Mouse (Mus musculus) intestine, embryonic 14.5 days (tissue): ENCODE measurements around the gene Ang. TPM values are rescaled to one million over a fixed set of nuclear protein-coding genes. Genes with fewer than 3 reads are reported as not detected.

Experiments used
- ATAC-seq: fragments of 200-750 bp; cut with Nextera tagmentation; replicated peaks from 2 replicates; pipeline ENCODE4 v1.8.0; 2017; ENCODE audit warnings: low read depth, moderate number of reproducible peaks, moderate TSS enrichment, moderate library complexity; ENCODE audit not compliant: low FRiP score, low TSS enrichment
- DNase-seq: peaks from one replicate; pipeline ENCODE4 v3.0.0-alpha.2; 2018; ENCODE audit warnings: low spot score
- H3K27ac ChIP-seq: fragments of 300-500 bp; sonication (generic); 2 replicates; pipeline ENCODE4 v1.5.1; 2014; ENCODE audit warnings: low read depth, mild to moderate bottlenecking, control low read depth
- H3K27me3 ChIP-seq: fragments of 300-500 bp; sonication (generic); replicated peaks from 2 replicates; pipeline ENCODE4 v1.6.1; 2014; ENCODE audit warnings: low read length, control low read depth; ENCODE audit not compliant: control insufficient read depth, insufficient read depth
- H3K36me3 ChIP-seq: fragments of 300-500 bp; sonication (generic); 2 replicates; pipeline ENCODE4 v1.6.1; 2014; ENCODE audit warnings: low read length, control low read depth; ENCODE audit not compliant: control insufficient read depth, insufficient read depth
- H3K4me1 ChIP-seq: fragments of 300-500 bp; sonication (generic); replicated peaks from 2 replicates; pipeline ENCODE4 v1.6.1; 2014; ENCODE audit warnings: low read length, control low read depth, mixed read lengths; ENCODE audit not compliant: control insufficient read depth, insufficient read depth
- H3K4me2 ChIP-seq: fragments of 300-500 bp; sonication (generic); 2 replicates; pipeline ENCODE4 v1.6.1; 2014; ENCODE audit warnings: low read length
- H3K4me3 ChIP-seq: fragments of 300-500 bp; sonication (generic); 2 replicates; pipeline ENCODE4 v1.5.1; 2014; ENCODE audit warnings: low read depth, low read length, control low read depth, mixed read lengths
- H3K9ac ChIP-seq: fragments of 300-500 bp; sonication (generic); 2 replicates; pipeline ENCODE4 v1.6.1; 2014; ENCODE audit warnings: mild to moderate bottlenecking, low read length
- H3K9me3 ChIP-seq: fragments of 300-500 bp; sonication (generic); 2 replicates; pipeline ENCODE4 v1.6.1; 2016; ENCODE audit warnings: low read length, control low read depth; ENCODE audit not compliant: control insufficient read depth
- WGBS: fragments of 180-500 bp; shearing (Covaris S2); extraction: QIAGEN DNeasy Blood & Tissue Kit; methylation state at CpG from one replicate; pipeline ENCODE4 v1.1.7; 2014; 5-methylcytosine and 5-hydroxymethylcytosine counted together
- polyA plus RNA-seq: library from polyadenylated mRNA; unstranded; fragments of >200 nt; fragmentation: Nextera tagmentation; extraction: Ambion mirVana; gene quantifications from 2 replicates; pipeline ENCODE4 v1.2.1, GENCODE M21; 2014

Ang gene
- polyA plus RNA-seq: 34.0 and 38.6 TPM in 2 replicates

DNA sequence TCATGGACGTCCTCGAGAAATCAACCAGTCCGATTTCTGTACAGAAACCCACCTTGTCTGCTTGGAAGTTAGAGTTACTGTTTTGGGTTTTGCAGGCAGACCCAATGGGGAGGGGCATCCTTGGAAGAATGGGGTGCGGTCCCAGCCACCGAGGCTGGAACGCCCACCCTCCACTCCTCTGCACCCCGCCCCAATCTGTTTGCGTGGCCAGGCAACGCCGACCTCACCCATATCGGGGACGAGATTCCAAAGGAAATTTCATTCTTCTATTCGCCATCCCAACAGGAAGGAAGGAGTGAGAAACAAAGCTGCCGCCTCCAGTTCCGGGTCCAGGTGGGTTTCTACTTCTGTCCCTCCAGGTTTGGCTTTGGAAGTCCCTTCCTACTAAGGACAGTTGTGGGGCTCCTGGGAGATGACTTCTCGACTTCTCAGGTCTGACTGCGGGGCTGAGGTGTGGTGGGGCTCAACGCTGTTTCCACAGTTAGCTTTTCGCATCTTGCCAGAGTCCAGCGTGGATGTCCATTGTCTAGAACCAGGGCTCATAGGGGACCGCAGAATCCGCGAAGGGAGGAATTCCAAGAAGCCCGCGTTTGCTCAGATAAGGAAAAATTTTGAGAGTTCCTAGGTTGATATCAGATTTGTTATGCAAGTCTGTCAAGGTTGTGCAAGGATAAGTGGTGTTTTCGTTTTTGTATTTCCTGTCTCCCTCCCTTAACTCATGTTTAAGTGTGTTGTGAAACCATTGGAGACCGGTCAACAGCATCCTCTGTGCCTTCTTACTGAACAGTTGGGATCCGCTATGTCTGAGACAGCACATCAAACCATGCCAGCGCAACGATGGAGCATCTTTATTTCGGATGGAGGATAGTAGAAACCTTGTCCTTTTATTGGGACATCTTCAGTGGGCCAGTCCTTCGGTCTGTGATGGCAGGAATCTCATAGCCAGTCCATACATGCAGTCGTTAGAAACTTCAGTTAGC is at the start of gene Ang, which contains the start of gene Rnase4:
Gene Ang, plus strand, starts transcription at position 230 of the 980 bp plus-strand sequence.
Gene Rnase4, plus strand, starts transcription at position 157 of the 980 bp plus-strand sequence.
- WGBS: 7% methylated on average over 33 of the region's 33 CpGs
- H3K36me3 ChIP-seq: no peaks in the 10 kb centered on the region
- no peaks in the 10 kb centered on the region for H3K27me3 ChIP-seq
- H3K27ac ChIP-seq: peak within 1 kb of the TSS; percentile 92
- H3K4me3 ChIP-seq: peak within 1 kb of the TSS; percentile 74
- peak; percentile 56 for ATAC-seq
- no peaks in the 10 kb centered on the region for H3K9me3 ChIP-seq
- H3K9ac ChIP-seq: peak within 1 kb of the TSS; percentile 68
- peak; percentile 85 for DNase-seq
- peak within 1 kb of the TSS; percentile 58 for H3K4me2 ChIP-seq
- peaks cover 2% of the 10 kb centered on the region; the same call in 1 of the 2 replicates for H3K4me1 ChIP-seq

DNA sequence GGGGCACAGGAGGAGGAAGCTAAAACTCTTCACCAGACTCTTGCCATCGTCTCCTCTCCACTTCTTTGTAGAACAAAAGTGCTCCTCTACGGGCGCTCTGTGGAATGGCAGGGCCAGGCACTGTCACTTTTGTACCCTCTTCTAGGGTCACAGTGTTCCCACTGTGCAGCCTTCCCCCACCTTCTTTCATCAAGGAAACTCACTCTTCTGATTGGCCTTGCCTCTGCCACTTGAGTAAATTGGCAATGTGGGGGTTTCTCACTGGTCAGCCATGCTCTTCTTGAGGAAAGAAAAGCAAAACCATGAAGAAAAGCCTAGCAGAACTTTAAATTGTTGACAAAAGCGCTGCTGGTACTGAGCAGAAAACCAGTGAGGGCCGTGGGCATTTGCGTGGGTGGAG is 49.2 kb upstream of the Ang start, which contains the start of gene Rnase9:
Gene Rnase9, minus strand, starts transcription at position 101 of the 400 bp plus-strand sequence.
- no peaks in the 10 kb centered on the region for H3K36me3 ChIP-seq
- no peak within 1 kb of the TSS for H3K4me2 ChIP-seq
- H3K4me3 ChIP-seq: no peak within 1 kb of the TSS
- DNase-seq (no peak), ATAC-seq (no peak)
- H3K4me1 ChIP-seq: no peaks in the 10 kb centered on the region
- no peaks in the 10 kb centered on the region for H3K9me3 ChIP-seq
- no peaks in the 10 kb centered on the region for H3K27me3 ChIP-seq
- WGBS: 77% methylated on average over 6 of the region's 6 CpGs
- no peak within 1 kb of the TSS for H3K27ac ChIP-seq
- H3K9ac ChIP-seq: no peak within 1 kb of the TSS

DNA sequence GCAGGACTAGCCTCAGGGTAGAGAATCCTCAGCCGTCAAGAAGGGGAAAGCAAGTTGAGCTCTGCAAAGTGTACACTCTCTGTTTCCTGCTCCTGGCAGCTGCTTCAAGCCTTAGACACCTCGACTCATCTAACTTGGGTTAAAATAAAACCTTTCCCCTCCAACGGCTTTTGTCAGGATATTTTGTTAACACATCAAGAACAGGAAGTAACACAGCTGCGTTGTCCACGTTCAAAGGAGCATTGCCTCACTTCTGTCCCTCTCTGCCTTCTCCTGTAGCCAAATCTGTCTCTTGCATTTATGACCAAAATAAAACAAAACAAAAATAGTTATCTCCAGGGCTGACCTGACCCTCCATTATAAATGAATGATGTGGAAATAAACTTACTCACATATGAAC is 43.1 kb upstream of the Ang start:
- no peaks in the 10 kb centered on the region for H3K27me3 ChIP-seq
- no peaks in the 10 kb centered on the region for H3K9me3 ChIP-seq
- DNase-seq (no peak), ATAC-seq (no peak)
- H3K4me3 ChIP-seq: no peak overlapping the region
- 28% methylated on average over 5 of the region's 5 CpGs for WGBS
- H3K9ac ChIP-seq: no peak overlapping the region
- H3K27ac ChIP-seq: no peak overlapping the region
- no peaks in the 10 kb centered on the region; the same call in 1 of the 2 replicates for H3K4me1 ChIP-seq
- no peak overlapping the region for H3K4me2 ChIP-seq
- no peaks in the 10 kb centered on the region for H3K36me3 ChIP-seq

DNA sequence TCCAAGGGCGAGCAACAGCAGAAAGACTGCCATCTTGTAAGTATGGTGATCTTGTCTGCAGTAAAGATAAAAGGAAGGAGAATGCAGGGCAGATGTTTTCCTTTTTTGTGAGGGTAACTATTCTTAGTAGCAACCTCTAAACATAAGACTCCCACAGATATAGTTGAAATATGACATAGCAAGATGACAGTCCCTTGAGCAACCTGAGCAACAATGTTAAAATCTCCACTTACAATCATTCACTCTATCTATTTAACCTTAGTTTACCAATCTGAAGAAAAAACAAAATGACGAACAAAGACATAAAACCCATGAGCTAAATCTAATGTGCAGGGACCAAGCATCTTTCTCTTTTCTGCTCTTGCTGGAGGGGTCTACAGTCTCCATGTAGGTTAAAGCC is 40.9 kb upstream of the Ang start, which contains the start of gene Rnase11:
Gene Rnase11, minus strand, starts transcription at position 101 of the 400 bp plus-strand sequence.
- no peaks in the 10 kb centered on the region for H3K36me3 ChIP-seq
- WGBS: 84% methylated on average over 2 of the region's 2 CpGs
- no peak within 1 kb of the TSS for H3K4me3 ChIP-seq

DNA sequence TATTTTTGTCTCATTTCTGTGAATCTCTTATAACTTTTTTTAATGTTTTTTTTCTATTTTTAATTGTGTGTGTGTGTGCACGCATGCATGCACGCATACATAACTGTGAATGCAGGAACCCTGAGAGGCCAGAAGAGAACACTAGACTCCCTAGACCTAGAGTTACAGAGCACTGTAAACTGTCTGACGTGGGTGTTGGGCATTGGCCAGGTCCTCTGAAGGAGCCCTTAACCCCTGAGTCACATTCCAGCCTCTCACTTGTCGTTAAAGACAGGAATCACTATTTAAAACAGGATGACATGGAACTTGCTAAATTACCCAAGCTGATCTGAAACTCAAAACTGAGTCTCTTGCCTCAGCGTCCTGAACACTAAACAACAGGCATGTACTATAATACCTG is 39.0 kb upstream of the Ang start:
- Histone ChIP-seq H3K9ac (no peak overlapping the region), H3K27ac (no peak overlapping the region), H3K36me3 (no peaks in the 10 kb centered on the region), H3K9me3 (no peaks in the 10 kb centered on the region), H3K4me2 (no peak overlapping the region), H3K4me3 (no peak overlapping the region), H3K27me3 (no peaks in the 10 kb centered on the region), H3K4me1 (no peaks in the 10 kb centered on the region; the same call in 1 of the 2 replicates)
- ATAC-seq: no peak
- 61% methylated on average over 5 of the region's 5 CpGs for WGBS
- no peak for DNase-seq

More for the DNA sequence above, 40.9 kb upstream of the Ang start, which contains the start of gene Rnase11:
- ATAC-seq (no peak), DNase-seq (no peak)
- no peak within 1 kb of the TSS for H3K27ac ChIP-seq
- H3K9ac ChIP-seq: no peak within 1 kb of the TSS
- no peaks in the 10 kb centered on the region for H3K27me3 ChIP-seq
- H3K4me1 ChIP-seq: no peaks in the 10 kb centered on the region; the same call in 1 of the 2 replicates
- no peak within 1 kb of the TSS for H3K4me2 ChIP-seq
- H3K9me3 ChIP-seq: no peaks in the 10 kb centered on the region

DNA sequence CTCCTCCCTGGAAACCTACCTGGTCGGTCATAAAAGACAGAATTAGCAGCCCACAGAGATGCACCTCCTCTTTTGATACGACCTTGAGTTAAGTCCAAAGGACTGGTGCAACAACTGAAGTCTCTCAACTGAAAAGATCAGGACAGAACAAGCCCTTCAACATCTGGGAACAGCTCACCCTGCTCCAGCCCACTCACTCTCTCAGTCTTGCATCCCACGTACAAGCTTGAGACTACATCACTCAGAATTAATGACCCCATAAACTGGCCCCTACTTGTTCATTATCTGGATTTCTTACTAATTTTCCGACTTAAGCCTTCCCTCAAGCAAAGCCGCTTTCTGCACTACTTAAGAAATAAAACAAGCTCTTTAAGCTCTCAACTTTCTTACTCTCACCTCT is 37.8 kb upstream of the Ang start:
- Histone ChIP-seq H3K27ac (no peak overlapping the region), H3K9me3 (no peaks in the 10 kb centered on the region), H3K4me3 (no peak overlapping the region), H3K9ac (no peak overlapping the region), H3K4me1 (no peaks in the 10 kb centered on the region; the same call in 1 of the 2 replicates), H3K27me3 (no peaks in the 10 kb centered on the region), H3K4me2 (no peak overlapping the region), H3K36me3 (no peaks in the 10 kb centered on the region)
- 58% methylated on average over 5 of the region's 5 CpGs for WGBS
- DNase-seq (no peak), ATAC-seq (no peak)

DNA sequence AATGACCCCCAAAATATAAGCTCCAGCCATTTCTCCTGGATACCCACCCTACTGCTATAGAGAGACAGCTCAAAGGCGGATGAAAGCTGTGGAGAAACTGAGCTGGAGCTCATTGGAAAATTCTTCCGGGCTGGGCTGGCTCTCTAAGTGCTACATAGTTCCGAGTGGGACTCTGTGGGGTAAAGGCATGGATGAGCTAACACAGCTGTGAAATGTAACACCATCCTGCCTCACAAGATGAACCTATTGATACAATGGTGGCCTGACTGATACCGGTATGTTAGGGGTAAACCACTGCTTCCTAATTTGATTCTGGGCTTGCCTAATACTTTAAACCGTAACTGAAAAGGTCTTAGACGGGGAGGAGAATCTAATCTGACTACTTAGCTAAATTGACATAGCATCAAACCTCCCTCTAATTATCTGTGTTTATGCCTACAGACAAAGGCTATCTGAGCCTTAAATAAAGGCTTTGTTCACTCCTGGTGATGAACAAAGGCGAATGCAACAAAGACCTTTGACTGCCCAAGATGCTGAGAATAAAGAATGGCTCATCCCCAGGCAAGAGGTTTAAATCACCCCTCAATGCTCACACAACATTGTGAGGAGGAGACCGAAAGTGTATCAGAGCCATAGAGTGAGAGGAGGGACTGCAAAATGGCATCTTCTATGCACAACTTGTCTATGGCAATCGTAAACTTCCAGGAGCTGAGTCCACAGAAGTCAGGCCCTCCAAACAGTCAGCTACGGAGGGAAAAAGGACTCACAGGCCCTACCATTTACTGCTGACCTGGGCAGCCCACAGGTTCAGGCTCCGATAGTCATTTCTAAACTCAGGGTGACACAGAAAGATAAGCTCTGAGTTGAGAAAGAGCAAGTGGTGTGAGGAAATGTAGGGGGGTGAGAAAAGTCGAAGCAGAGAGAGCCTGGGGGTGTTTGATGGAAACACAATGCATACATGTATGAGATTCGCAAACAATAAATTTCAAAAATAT is 36.4 kb upstream of the Ang start:
- no peak for ATAC-seq

DNA sequence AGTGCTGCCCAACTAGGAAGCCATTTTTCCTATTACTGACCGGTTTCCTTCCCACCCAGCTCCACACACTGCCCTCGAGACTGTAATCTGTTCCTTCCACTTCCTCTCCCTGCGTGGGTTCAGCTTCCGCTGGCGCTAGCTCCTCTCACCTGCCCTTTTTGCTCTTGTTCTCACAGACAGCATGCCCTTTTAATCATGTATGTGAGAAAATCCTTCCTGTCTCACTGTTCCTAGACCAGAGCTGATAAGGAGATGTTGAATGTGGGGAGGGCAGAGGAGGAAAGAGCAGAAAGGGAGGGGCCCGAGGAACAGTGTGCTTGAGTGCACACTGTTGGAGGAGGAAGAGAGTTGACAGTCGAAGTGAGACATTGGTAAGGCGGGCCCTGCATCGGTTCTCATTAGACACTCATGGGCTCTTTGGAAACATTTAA is 33.5 kb upstream of the Ang start, which contains the start of gene Rnase12:
Gene Rnase12, minus strand, starts transcription at position 261 of the 431 bp plus-strand sequence.
- ATAC-seq: no peak
- Histone ChIP-seq H3K4me1 (no peaks in the 10 kb centered on the region; the same call in 1 of the 2 replicates), H3K36me3 (no peaks in the 10 kb centered on the region), H3K9ac (no peak within 1 kb of the TSS), H3K9me3 (no peaks in the 10 kb centered on the region), H3K27me3 (no peaks in the 10 kb centered on the region), H3K4me3 (no peak within 1 kb of the TSS), H3K27ac (no peak within 1 kb of the TSS), H3K4me2 (no peak within 1 kb of the TSS)
- 65% methylated on average over 9 of the region's 9 CpGs for WGBS
- DNase-seq: no peak

More for the DNA sequence above, 36.4 kb upstream of the Ang start:
- no peak overlapping the region for H3K9ac ChIP-seq
- H3K4me1 ChIP-seq: no peaks in the 10 kb centered on the region; the same call in 1 of the 2 replicates
- DNase-seq: no peak
- 64% methylated on average over 13 of the region's 13 CpGs for WGBS
- H3K27me3 ChIP-seq: no peaks in the 10 kb centered on the region
- H3K9me3 ChIP-seq: no peaks in the 10 kb centered on the region
- H3K4me3 ChIP-seq: no peak overlapping the region
- 0 out of 2 replicates have a peak overlapping the region, but pooled peaks have one; percentile 3 for H3K27ac ChIP-seq
- H3K36me3 ChIP-seq: no peaks in the 10 kb centered on the region
- H3K4me2 ChIP-seq: no peak overlapping the region
